In the genomic region with DNA sequence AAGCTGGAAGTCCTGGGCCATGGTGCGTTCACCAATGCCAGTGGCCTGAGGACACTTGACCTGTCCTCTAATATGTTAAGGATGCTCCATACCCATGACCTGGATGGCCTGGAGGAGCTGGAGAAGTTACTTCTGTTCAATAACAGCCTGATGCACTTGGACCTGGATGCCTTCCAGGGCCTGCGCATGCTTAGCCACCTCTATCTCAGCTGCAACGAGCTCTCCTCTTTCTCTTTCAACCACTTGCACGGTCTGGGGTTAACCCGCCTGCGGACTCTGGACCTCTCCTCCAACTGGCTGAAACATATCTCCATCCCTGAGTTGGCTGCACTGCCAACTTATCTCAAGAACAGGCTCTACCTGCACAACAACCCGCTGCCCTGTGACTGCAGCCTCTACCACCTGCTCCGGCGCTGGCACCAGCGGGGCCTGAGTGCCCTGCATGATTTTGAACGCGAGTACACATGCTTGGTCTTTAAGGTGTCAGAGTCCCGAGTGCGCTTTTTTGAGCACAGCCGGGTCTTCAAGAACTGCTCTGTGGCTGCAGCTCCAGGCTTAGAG, we compare ENCODE assay signal across 13 mouse cellular contexts. TPM values are rescaled to one million over a fixed set of nuclear protein-coding genes. Genes with fewer than 3 reads are reported as not detected.
DNase-seq lines count a peak whose midpoint lies in the region; ATAC-seq and TF ChIP-seq lines count a peak whose summit lies in the region.
"Had no signal": no experiment of that assay in that cellular context is flagged by ENCODE, and none has a peak within 500 bp of the region (broad histone marks: within the 10 kb centered on the region; RNA-seq: fewer than 3 reads in every experiment).

No protein-coding gene starts in this region.

- intact Hi-C loops in left cerebral cortex, adult 2 months (cut with DNase I), result loop anchor here (2.0 kb wide), 1 partner anchor 91 kb away; no protein-coding TSS in a partner anchor

- H3K27me3 ChIP-seq in cerebellum, adult 2 months (ENCODE audit: control insufficient read depth, insufficient read depth, low read length), result no peaks in the 10 kb centered on the region
- no peaks in the 10 kb centered on the region for H3K27me3 ChIP-seq in liver, embryonic 12.5 days (replicated peaks)
- no peaks in the 10 kb centered on the region for H3K27me3 ChIP-seq in liver, embryonic 11.5 days (replicated peaks; ENCODE audit: control insufficient read depth, insufficient read depth, low read length)
- no peaks in the 10 kb centered on the region for H3K27me3 ChIP-seq in embryonic facial prominence, embryonic 14.5 days (replicated peaks; ENCODE audit: control insufficient read depth, insufficient read depth, low read length)
- no peaks in the 10 kb centered on the region for H3K27me3 ChIP-seq in small intestine, adult 2 months (ENCODE audit: control insufficient read depth, insufficient read depth, low read length)
- no peaks in the 10 kb centered on the region for H3K27me3 ChIP-seq in forebrain, embryonic 11.5 days (ENCODE audit: control insufficient read depth, insufficient read depth, low read length)
- H3K27me3 ChIP-seq: Patski had no signal

- 0 out of 2 replicates have a peak, but pooled peaks have one; percentile 11 for TF ChIP-seq CTCF in cerebellum, adult 2 months (IDR thresholded peaks at IDR 0.05; ENCODE audit: borderline replicate concordance, insufficient read depth, low read depth, low read length)
- TF ChIP-seq CTCF in small intestine, adult 2 months (IDR thresholded peaks at IDR 0.05; ENCODE audit: extremely low read depth, insufficient read length, insufficient replicate concordance, low read depth, low read length), result no peak
- TF ChIP-seq CTCF in left cerebral cortex, adult 2 months (IDR thresholded peaks at IDR 0.05), result no peak

- H3K9me3 ChIP-seq in liver, embryonic 12.5 days (replicated peaks), result no peaks in the 10 kb centered on the region
- no peaks in the 10 kb centered on the region for H3K9me3 ChIP-seq in liver, embryonic 11.5 days (ENCODE audit: control insufficient read depth, low read length)
- H3K9me3 ChIP-seq in embryonic facial prominence, embryonic 14.5 days (ENCODE audit: control insufficient read depth, low read length), result no peaks in the 10 kb centered on the region
- H3K9me3 ChIP-seq in forebrain, embryonic 11.5 days (ENCODE audit: control insufficient read depth, low read length), result no peaks in the 10 kb centered on the region

- peak overlapping the region; percentile 44; the same call in 1 of the 2 replicates for H3K4me2 ChIP-seq in liver, embryonic 12.5 days
- H3K4me2 ChIP-seq in liver, embryonic 11.5 days, result no peak overlapping the region; the same call in 1 of the 2 replicates
- 0 out of 2 replicates have a peak overlapping the region, but pooled peaks have one; percentile 46 for H3K4me2 ChIP-seq in embryonic facial prominence, embryonic 14.5 days (ENCODE audit: low read depth, low read length)
- H3K4me2 ChIP-seq in forebrain, embryonic 11.5 days (ENCODE audit: low read depth, low read length, severe bottlenecking), result no peak overlapping the region

- H3K4me3 ChIP-seq in cerebellum, adult 2 months (replicated peaks; ENCODE audit: insufficient read depth, low read depth, low read length), result no peak overlapping the region
- H3K4me3 ChIP-seq in liver, embryonic 12.5 days, result no peak overlapping the region; the same call in 1 of the 2 replicates
- no peak overlapping the region for H3K4me3 ChIP-seq in liver, embryonic 11.5 days (ENCODE audit: low read depth, low read length)
- no peak overlapping the region for H3K4me3 ChIP-seq in embryonic facial prominence, embryonic 14.5 days (ENCODE audit: low read depth, low read length)
- no peak overlapping the region for H3K4me3 ChIP-seq in small intestine, adult 2 months (ENCODE audit: low read depth, low read length)
- no peak overlapping the region for H3K4me3 ChIP-seq in left cerebral cortex, adult 2 months
- no peak overlapping the region for H3K4me3 ChIP-seq in forebrain, embryonic 11.5 days (ENCODE audit: low read depth, low read length)

- peaks cover 84% of the 10 kb centered on the region for H3K36me3 ChIP-seq in liver, embryonic 12.5 days
- peaks cover 43% of the 10 kb centered on the region for H3K36me3 ChIP-seq in liver, embryonic 11.5 days (ENCODE audit: control insufficient read depth, insufficient read depth, low read length)
- peaks cover 73% of the 10 kb centered on the region for H3K36me3 ChIP-seq in embryonic facial prominence, embryonic 14.5 days (ENCODE audit: control insufficient read depth, insufficient read depth, low read length)
- H3K36me3 ChIP-seq in small intestine, adult 2 months (ENCODE audit: control insufficient read depth, insufficient read depth, low read length), result peaks cover 62% of the 10 kb centered on the region
- no peaks in the 10 kb centered on the region; the same call in 1 of the 2 replicates for H3K36me3 ChIP-seq in forebrain, embryonic 11.5 days (ENCODE audit: control insufficient read depth, insufficient read depth, low read length)

- WGBS in cerebellum, adult 2 months, result 78% methylated on average over 15 of the region's 15 CpGs
- 89% methylated on average over 15 of the region's 15 CpGs for WGBS in liver, embryonic 12.5 days (ENCODE audit: insufficient replicate concordance)
- 92% methylated on average over 15 of the region's 15 CpGs for WGBS in liver, embryonic 11.5 days
- WGBS in embryonic facial prominence, embryonic 14.5 days, result 87% methylated on average over 15 of the region's 15 CpGs
- 29% methylated on average over 15 of the region's 15 CpGs for WGBS in small intestine, adult 2 months
- 93% methylated on average over 15 of the region's 15 CpGs for WGBS in forebrain, embryonic 11.5 days

- no peak overlapping the region for H3K27ac ChIP-seq in cerebellum, adult 2 months (ENCODE audit: insufficient read depth, low read length)
- peak overlapping the region; percentile 63 for H3K27ac ChIP-seq in liver, embryonic 12.5 days
- H3K27ac ChIP-seq in liver, embryonic 11.5 days (ENCODE audit: low read depth, low read length), result no peak overlapping the region
- peak overlapping the region; percentile 62 for H3K27ac ChIP-seq in embryonic facial prominence, embryonic 14.5 days (replicated peaks; ENCODE audit: low read depth, low read length)
- peak overlapping the region; percentile 44 for H3K27ac ChIP-seq in small intestine, adult 2 months (ENCODE audit: insufficient read depth, low read depth, low read length)
- H3K27ac ChIP-seq in left cerebral cortex, adult 2 months, result no peak overlapping the region
- H3K27ac ChIP-seq in forebrain, embryonic 11.5 days (ENCODE audit: low read depth, low read length), result no peak overlapping the region
- H3K27ac ChIP-seq: kidney, postnatal 0 days had no signal

- DNase-seq in cerebellum, adult 2 months, result peak; percentile 23 to 44
- no peak for DNase-seq in liver, embryonic 11.5 days (ENCODE audit: low spot score)
- DNase-seq in embryonic facial prominence, embryonic 14.5 days (ENCODE audit: low spot score), result no peak
- DNase-seq in left cerebral cortex, adult 2 months (ENCODE audit: extremely low spot score in 1 of 2, low spot score in 2 of 2), result no peak
- DNase-seq in forebrain, embryonic 11.5 days (ENCODE audit: low spot score), result no peak
- DNase-seq: adrenal gland, adult 8-10 months had no signal

- H3K9ac ChIP-seq in liver, embryonic 12.5 days, result peak overlapping the region; percentile 36; the same call in 1 of the 2 replicates
- H3K9ac ChIP-seq in liver, embryonic 11.5 days (ENCODE audit: low read depth, low read length), result no peak overlapping the region
- 0 out of 2 replicates have a peak overlapping the region, but pooled peaks have one; percentile 51 for H3K9ac ChIP-seq in embryonic facial prominence, embryonic 14.5 days (ENCODE audit: low read depth, low read length)
- no peak overlapping the region for H3K9ac ChIP-seq in forebrain, embryonic 11.5 days (ENCODE audit: low read length)

- no peak for TF ChIP-seq POLR2A in cerebellum, adult 2 months (IDR thresholded peaks at IDR 0.05; ENCODE audit: borderline replicate concordance, insufficient read depth, low read length)
- TF ChIP-seq POLR2A in small intestine, adult 2 months (IDR thresholded peaks at IDR 0.05; ENCODE audit: low read depth, low read length), result peak; percentile 9; the same call in 1 of the 2 replicates

- no peak for ATAC-seq in cerebellum, adult (ENCODE audit: insufficient number of reproducible peaks, low FRiP score, low TSS enrichment)
- ATAC-seq in liver, embryonic 12.5 days, result no peak
- ATAC-seq in liver, embryonic 11.5 days (replicated peaks; ENCODE audit: low FRiP score), result no peak
- no peak for ATAC-seq in embryonic facial prominence, embryonic 14.5 days (ENCODE audit: low read depth)
- no peak for ATAC-seq in forebrain, embryonic 11.5 days (replicated peaks; ENCODE audit: low FRiP score)

- peaks cover 7% of the 10 kb centered on the region; the same call in 1 of the 2 replicates for H3K4me1 ChIP-seq in cerebellum, adult 2 months (ENCODE audit: control insufficient read depth, insufficient read depth, low read length)
- peaks cover 44% of the 10 kb centered on the region for H3K4me1 ChIP-seq in liver, embryonic 12.5 days
- peaks cover 21% of the 10 kb centered on the region for H3K4me1 ChIP-seq in liver, embryonic 11.5 days (replicated peaks; ENCODE audit: control insufficient read depth, insufficient read depth, low read length)
- H3K4me1 ChIP-seq in embryonic facial prominence, embryonic 14.5 days (ENCODE audit: control insufficient read depth, insufficient read depth, low read length), result 0 out of 2 replicates have a peak, but pooled peaks cover 4% of the 10 kb centered on the region
- peaks cover 20% of the 10 kb centered on the region for H3K4me1 ChIP-seq in small intestine, adult 2 months (ENCODE audit: control insufficient read depth, insufficient read depth, insufficient read length, low read length)
- H3K4me1 ChIP-seq in forebrain, embryonic 11.5 days (replicated peaks; ENCODE audit: control insufficient read depth, insufficient read depth, low read length), result peaks cover 3% of the 10 kb centered on the region; the same call in 1 of the 2 replicates

RNA-seq across cellular contexts. Expression of a gene that starts 0.8 kb away (rescaled TPM):
- 2.7 TPM in 2 replicates for polyA plus RNA-seq in cerebellum, adult 2 months (2012; rRNA removed)
- polyA plus RNA-seq in liver, embryonic 12.5 days (2016; fragmentation: Nextera tagmentation; extraction: Ambion mirVana), result 2.2 and 2.5 TPM in 2 replicates
- 2.3 TPM in 2 replicates for polyA plus RNA-seq in liver, embryonic 11.5 days (2014; fragmentation: Nextera tagmentation; extraction: Ambion mirVana)
- 4.1 and 4.6 TPM in 2 replicates for polyA plus RNA-seq in embryonic facial prominence, embryonic 14.5 days (2014; fragmentation: Nextera tagmentation; extraction: Ambion mirVana)
- 6.1 and 12.0 TPM in 2 replicates for polyA plus RNA-seq in small intestine, adult 2 months (2012; rRNA removed)
- total RNA-seq in left cerebral cortex, adult 2 months (2021), result 1 to 10 TPM; 1.9 to 2.1 TPM
- 2.4 and 2.7 TPM in 2 replicates for polyA plus RNA-seq in forebrain, embryonic 11.5 days (2014; fragmentation: Nextera tagmentation; extraction: Ambion mirVana)

RNA-seq across cellular contexts. Expression of a gene that starts 4.7 kb away (rescaled TPM):
- polyA plus RNA-seq in cerebellum, adult 2 months (2012; rRNA removed), result 16.5 and 28.7 TPM in 2 replicates
- 22.1 and 22.6 TPM in 2 replicates for polyA plus RNA-seq in liver, embryonic 12.5 days (2016; fragmentation: Nextera tagmentation; extraction: Ambion mirVana)
- 26.5 and 30.0 TPM in 2 replicates for polyA plus RNA-seq in liver, embryonic 11.5 days (2014; fragmentation: Nextera tagmentation; extraction: Ambion mirVana)
- 36.6 and 37.0 TPM in 2 replicates for polyA plus RNA-seq in embryonic facial prominence, embryonic 14.5 days (2014; fragmentation: Nextera tagmentation; extraction: Ambion mirVana)
- polyA plus RNA-seq in small intestine, adult 2 months (2012; rRNA removed), result 34.5 and 56.7 TPM in 2 replicates
- total RNA-seq in left cerebral cortex, adult 2 months (2021), result 10 to 100 TPM; 16.5 to 17.4 TPM
- polyA plus RNA-seq in forebrain, embryonic 11.5 days (2014; fragmentation: Nextera tagmentation; extraction: Ambion mirVana), result 19.9 and 20.7 TPM in 2 replicates

RNA-seq across cellular contexts. Expression of a gene that starts 26.5 kb away (rescaled TPM):
- 0.13 TPM in 1 of 2 replicates, not detected in the other for polyA plus RNA-seq in cerebellum, adult 2 months (2012; rRNA removed)
- 14.5 and 15.7 TPM in 2 replicates for polyA plus RNA-seq in liver, embryonic 12.5 days (2016; fragmentation: Nextera tagmentation; extraction: Ambion mirVana)
- 9.7 and 12.5 TPM in 2 replicates for polyA plus RNA-seq in liver, embryonic 11.5 days (2014; fragmentation: Nextera tagmentation; extraction: Ambion mirVana)
- polyA plus RNA-seq in embryonic facial prominence, embryonic 14.5 days (2014; fragmentation: Nextera tagmentation; extraction: Ambion mirVana), result 0.89 and 1.5 TPM in 2 replicates
- 0.18 and 0.35 TPM in 2 replicates for polyA plus RNA-seq in small intestine, adult 2 months (2012; rRNA removed)
- total RNA-seq in left cerebral cortex, adult 2 months (2021), result not detected
- polyA plus RNA-seq in forebrain, embryonic 11.5 days (2014; fragmentation: Nextera tagmentation; extraction: Ambion mirVana), result 0.28 and 0.56 TPM in 2 replicates
- total RNA-seq: hematopoietic stem cell, adult 5-6 weeks had no signal
- polyA plus RNA-seq: forebrain, embryonic 16.5 days had no signal

RNA-seq across cellular contexts. Expression of a gene that starts 29.4 kb away (rescaled TPM):
- polyA plus RNA-seq in cerebellum, adult 2 months (2012; rRNA removed), result 184 and 213 TPM in 2 replicates
- polyA plus RNA-seq in liver, embryonic 12.5 days (2016; fragmentation: Nextera tagmentation; extraction: Ambion mirVana), result 96.6 and 101 TPM in 2 replicates
- polyA plus RNA-seq in liver, embryonic 11.5 days (2014; fragmentation: Nextera tagmentation; extraction: Ambion mirVana), result 59.1 and 59.2 TPM in 2 replicates
- polyA plus RNA-seq in embryonic facial prominence, embryonic 14.5 days (2014; fragmentation: Nextera tagmentation; extraction: Ambion mirVana), result 22.9 and 30.2 TPM in 2 replicates
- 48.3 and 86.7 TPM in 2 replicates for polyA plus RNA-seq in small intestine, adult 2 months (2012; rRNA removed)
- 100 to 1,000 TPM; 107 to 108 TPM for total RNA-seq in left cerebral cortex, adult 2 months (2021)
- 34.7 and 37.0 TPM in 2 replicates for polyA plus RNA-seq in forebrain, embryonic 11.5 days (2014; fragmentation: Nextera tagmentation; extraction: Ambion mirVana)

RNA-seq across cellular contexts. Expression of a gene that starts 40.7 kb away (rescaled TPM):
- 69.6 and 83.5 TPM in 2 replicates for polyA plus RNA-seq in cerebellum, adult 2 months (2012; rRNA removed)
- 199 and 215 TPM in 2 replicates for polyA plus RNA-seq in liver, embryonic 12.5 days (2016; fragmentation: Nextera tagmentation; extraction: Ambion mirVana)
- 159 and 167 TPM in 2 replicates for polyA plus RNA-seq in liver, embryonic 11.5 days (2014; fragmentation: Nextera tagmentation; extraction: Ambion mirVana)
- 39.9 and 48.6 TPM in 2 replicates for polyA plus RNA-seq in embryonic facial prominence, embryonic 14.5 days (2014; fragmentation: Nextera tagmentation; extraction: Ambion mirVana)
- 127 and 189 TPM in 2 replicates for polyA plus RNA-seq in small intestine, adult 2 months (2012; rRNA removed)
- 10 to 100 TPM; 31.0 to 31.8 TPM for total RNA-seq in left cerebral cortex, adult 2 months (2021)
- 53.3 and 61.5 TPM in 2 replicates for polyA plus RNA-seq in forebrain, embryonic 11.5 days (2014; fragmentation: Nextera tagmentation; extraction: Ambion mirVana)

Comparison
In these comparisons a context has a peak if more than half of its experiments do, and no peak if none do; other contexts are left out.
1. H3K27ac ChIP-seq: peak in liver, embryonic 12.5 days (single experiment), embryonic facial prominence, embryonic 14.5 days (single experiment) and small intestine, adult 2 months (single experiment); none in cerebellum, adult 2 months (single experiment), liver, embryonic 11.5 days (single experiment), left cerebral cortex, adult 2 months (single experiment) and forebrain, embryonic 11.5 days (single experiment).
2. H3K4me2 ChIP-seq: peak in liver, embryonic 12.5 days (single experiment) and embryonic facial prominence, embryonic 14.5 days (single experiment); none in liver, embryonic 11.5 days (single experiment) and forebrain, embryonic 11.5 days (single experiment).
3. H3K9ac ChIP-seq: peak in liver, embryonic 12.5 days (single experiment) and embryonic facial prominence, embryonic 14.5 days (single experiment); none in liver, embryonic 11.5 days (single experiment) and forebrain, embryonic 11.5 days (single experiment).
4. DNase-seq: peak in cerebellum, adult 2 months (2 of 2); none in liver, embryonic 11.5 days (single experiment), embryonic facial prominence, embryonic 14.5 days (single experiment), left cerebral cortex, adult 2 months (0 of 2) and forebrain, embryonic 11.5 days (single experiment).